Mouse (Mus musculus): ENCODE results near the gene Pih1d1. TPM values are rescaled to one million over a fixed set of nuclear protein-coding genes. Genes with fewer than 3 reads are reported as not detected.

The Pih1d1 gene
- polyA plus RNA-seq, 1 experiment = 96.2 TPM

DNA sequence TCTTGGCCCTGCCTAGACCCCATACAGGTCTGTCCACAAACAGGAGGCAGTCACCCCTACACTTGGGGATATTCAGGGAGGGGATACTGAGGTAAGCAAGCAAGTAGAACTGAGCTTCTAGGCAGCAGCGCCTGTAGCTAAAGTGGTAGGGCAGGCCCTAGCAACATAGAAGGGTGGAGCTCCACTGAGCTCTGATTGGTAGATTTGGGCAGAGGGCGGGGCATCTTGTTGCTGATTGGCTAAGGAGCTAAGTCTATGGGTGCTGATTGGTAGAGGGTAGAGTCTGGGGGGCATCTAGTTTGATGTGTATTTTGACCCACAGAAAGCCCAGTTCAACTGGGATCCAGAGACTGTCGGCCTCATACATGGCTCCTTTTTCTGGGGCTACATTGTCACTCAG is 15.4 kb downstream of the Pih1d1 start:
- TF ChIP-seq GATA1 (IDR thresholded peaks at IDR 0.05; ENCODE audit: low read length) = no peak

DNA sequence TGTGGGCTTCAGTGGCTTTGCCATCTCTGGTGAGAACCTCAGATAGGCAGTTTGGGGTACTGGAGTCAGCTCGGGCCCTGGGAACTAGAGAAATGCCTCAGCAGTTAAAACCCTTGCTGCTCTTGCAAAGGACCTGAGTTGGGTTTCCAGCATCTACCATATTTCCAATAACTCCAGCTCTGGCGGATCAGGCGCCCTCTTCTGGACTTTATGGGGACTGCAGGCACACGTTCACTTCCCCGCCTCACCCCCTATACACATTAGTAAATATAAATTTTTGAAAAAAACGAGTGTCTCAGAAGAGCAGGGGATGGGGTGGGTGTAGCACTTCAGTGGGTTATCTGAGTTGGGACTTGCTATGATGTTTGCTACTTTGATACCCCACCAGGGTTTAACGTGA is 18.9 kb downstream of the Pih1d1 start:
- no peak for TF ChIP-seq GATA1 (IDR thresholded peaks at IDR 0.05; ENCODE audit: low read length)

DNA sequence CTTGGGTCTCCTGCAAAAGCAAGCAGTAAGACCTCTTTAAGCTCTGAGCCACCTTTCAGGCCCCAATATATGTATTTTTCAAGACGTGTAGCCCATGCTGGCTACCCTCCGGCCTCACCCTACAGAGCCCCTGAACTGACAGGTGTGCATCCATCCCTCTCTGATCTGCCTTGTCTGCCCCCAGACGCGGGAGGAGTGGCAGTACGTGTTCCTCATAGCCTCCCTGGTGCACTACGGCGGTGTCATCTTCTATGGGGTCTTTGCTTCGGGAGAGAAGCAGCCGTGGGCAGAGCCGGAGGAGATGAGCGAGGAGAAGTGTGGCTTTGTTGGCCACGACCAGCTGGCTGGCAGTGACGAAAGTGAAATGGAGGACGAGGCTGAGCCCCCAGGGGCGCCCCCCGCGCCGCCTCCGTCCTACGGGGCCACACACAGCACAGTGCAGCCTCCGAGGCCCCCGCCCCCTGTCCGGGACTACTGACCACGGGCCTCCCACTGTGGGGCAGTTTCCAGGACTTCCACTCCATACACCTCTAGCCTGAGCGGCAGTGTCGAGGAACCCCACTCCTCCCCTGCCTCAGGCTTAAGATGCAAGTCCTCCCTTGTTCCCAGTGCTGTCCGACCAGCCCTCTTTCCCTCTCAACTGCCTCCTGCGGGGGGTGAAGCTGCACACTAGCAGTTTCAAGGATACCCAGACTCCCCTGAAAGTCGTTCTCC is 20.6 kb downstream of the Pih1d1 start:
- no peak for TF ChIP-seq GATA1 (IDR thresholded peaks at IDR 0.05; ENCODE audit: low read length)

- TF ChIP-seq GATA1 (IDR thresholded peaks at IDR 0.05; ENCODE audit: low read length) = no peak
These were observed 21.3 kb downstream of the Pih1d1 start for GRCm38 (mm10) chr7:45175398-45175797.

- TF ChIP-seq GATA1 (IDR thresholded peaks at IDR 0.05; ENCODE audit: low read length) = no peak
These were observed 21.8 kb downstream of the Pih1d1 start for GRCm38 (mm10) chr7:45175929-45176328.

GRCm38 (mm10) chr7:45176356-45176755 is 22.3 kb downstream of the Pih1d1 start:
- TF ChIP-seq GATA1 (IDR thresholded peaks at IDR 0.05; ENCODE audit: low read length) = no peak

DNA sequence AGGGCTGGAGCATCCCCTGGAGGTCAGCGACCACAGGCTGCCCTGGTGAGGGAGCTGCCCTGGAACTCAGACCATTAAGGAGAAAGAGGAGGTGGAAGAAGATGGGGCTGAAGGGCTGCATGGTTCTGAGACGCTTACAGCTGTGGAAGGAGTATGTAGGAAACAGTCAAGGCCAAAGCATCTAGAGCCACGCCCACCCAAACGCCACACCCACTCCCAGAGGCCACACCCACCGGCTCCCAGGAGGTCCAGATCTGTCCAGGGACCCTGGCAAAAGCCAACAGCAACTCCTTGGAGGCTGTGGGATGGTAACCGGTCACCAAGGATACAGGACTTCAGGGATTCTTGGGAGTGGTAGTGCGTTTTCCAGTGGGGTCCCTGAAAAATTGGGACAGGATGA is 24.4 kb downstream of the Pih1d1 start:
- no peak for TF ChIP-seq GATA1 (IDR thresholded peaks at IDR 0.05; ENCODE audit: low read length)

- no peak for TF ChIP-seq GATA1 (IDR thresholded peaks at IDR 0.05; ENCODE audit: low read length)
These were observed 25.4 kb downstream of the Pih1d1 start, which contains the start of gene Gfy for GRCm38 (mm10) chr7:45179469-45179868. Gfy (minus strand) TSS chr7:45179569.

GRCm38 (mm10) chr7:45180896-45181477 is 26.9 kb downstream of the Pih1d1 start, which contains the start of gene Pth2:
Pth2 (plus strand) TSS chr7:45180995.
- no peak for TF ChIP-seq GATA1 (IDR thresholded peaks at IDR 0.05; ENCODE audit: low read length)

DNA sequence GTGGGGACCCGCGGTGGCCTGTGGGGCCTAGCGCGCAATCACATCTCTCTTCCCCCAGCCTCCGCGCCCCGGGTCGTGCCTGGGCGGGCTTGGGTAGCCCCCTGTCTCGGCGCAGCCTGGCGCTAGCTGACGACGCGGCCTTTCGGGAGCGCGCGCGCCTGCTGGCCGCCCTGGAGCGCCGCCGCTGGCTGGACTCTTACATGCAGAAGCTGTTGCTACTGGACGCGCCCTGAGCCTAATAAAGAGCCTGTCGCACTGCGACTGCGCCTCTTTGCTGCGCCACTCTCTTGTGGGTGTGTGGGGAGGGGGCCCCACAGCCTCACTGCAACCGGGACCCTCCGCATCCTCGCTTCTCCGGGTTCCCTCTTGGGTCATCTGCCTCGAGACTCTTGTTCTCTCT is 27.4 kb downstream of the Pih1d1 start:
- no peak for TF ChIP-seq GATA1 (IDR thresholded peaks at IDR 0.05; ENCODE audit: low read length)

- no peak for TF ChIP-seq GATA1 (IDR thresholded peaks at IDR 0.05; ENCODE audit: low read length)
These were observed 28.1 kb downstream of the Pih1d1 start for GRCm38 (mm10) chr7:45182199-45182601.

- TF ChIP-seq GATA1 (IDR thresholded peaks at IDR 0.05; ENCODE audit: low read length) = no peak
These were observed 28.5 kb downstream of the Pih1d1 start for GRCm38 (mm10) chr7:45182606-45183005.

DNA sequence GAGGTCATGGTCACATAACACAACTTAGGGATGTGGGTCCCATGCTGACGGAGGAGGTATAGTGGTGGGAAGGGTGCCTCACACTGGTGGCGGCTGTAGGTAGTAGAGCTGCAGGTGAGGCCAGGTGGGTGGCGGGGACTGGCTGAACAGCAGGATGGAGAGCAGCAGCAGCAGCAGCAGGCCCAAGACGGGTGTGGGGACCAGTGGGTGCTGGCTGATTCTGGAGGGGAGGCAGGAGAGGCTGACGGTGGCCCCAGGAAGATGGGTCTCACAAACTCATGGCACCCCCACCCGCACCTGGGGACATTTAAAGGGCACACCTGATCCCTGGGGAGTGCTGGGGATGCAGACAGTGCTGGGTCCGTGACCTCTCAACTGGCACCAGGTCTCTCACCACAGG is 29.6 kb downstream of the Pih1d1 start:
- no peak for TF ChIP-seq GATA1 (IDR thresholded peaks at IDR 0.05; ENCODE audit: low read length)

DNA sequence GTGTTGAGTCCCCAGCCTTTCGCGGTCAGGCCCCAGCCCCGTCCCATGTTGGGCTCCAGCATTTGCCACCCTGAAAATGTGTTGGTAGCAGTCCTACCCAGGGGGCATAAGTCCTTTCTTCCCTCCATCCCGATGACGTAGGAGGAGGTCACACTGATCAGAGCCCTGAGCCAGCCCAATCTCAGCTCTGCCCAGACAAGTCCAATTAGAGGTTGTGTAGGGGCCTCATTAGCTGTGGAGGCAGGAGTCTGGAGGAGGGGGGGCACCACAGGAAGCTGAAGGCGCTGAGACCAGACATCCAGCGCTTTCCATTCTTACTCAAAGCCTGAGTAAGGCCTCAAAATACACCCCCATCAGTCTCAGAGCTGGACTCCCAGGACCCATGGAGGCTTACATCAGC is 31.8 kb downstream of the Pih1d1 start:
- TF ChIP-seq GATA1 (IDR thresholded peaks at IDR 0.05; ENCODE audit: low read length) = no peak

- no peak for TF ChIP-seq GATA1 (IDR thresholded peaks at IDR 0.05; ENCODE audit: low read length)
These were observed 35.5 kb downstream of the Pih1d1 start for GRCm38 (mm10) chr7:45189600-45189999.

- no peak for TF ChIP-seq GATA1 (IDR thresholded peaks at IDR 0.05; ENCODE audit: low read length)
These were observed 36.1 kb downstream of the Pih1d1 start for GRCm38 (mm10) chr7:45190186-45190585.

- no peak for TF ChIP-seq GATA1 (IDR thresholded peaks at IDR 0.05; ENCODE audit: low read length)
These were observed 37.1 kb downstream of the Pih1d1 start for GRCm38 (mm10) chr7:45191161-45191560.

Data from G1E-ER4 (cell line).